Mouse (Mus musculus) forebrain, embryonic 14.5 days (tissue): ENCODE results near the gene Tars. TPM values are rescaled to one million over a fixed set of nuclear protein-coding genes. Genes with fewer than 3 reads are reported as not detected.

Experiments used
- ATAC-seq: fragments of 200-750 bp; cut with Nextera tagmentation; 2 replicates; pipeline ENCODE4 v1.8.0; 2017; ENCODE audit warnings: mild to moderate bottlenecking, moderate library complexity
- DNase-seq: peaks from one replicate; pipeline ENCODE4 v3.0.0-alpha.2; 2015; ENCODE audit warnings: low spot score
- H3K27ac ChIP-seq: fragments of 300-500 bp; sonication (generic); 2 replicates; pipeline ENCODE4 v1.5.1; 2014; ENCODE audit warnings: low read depth, mild to moderate bottlenecking, control low read depth, low read length, moderate library complexity
- H3K27me3 ChIP-seq: fragments of 300-500 bp; sonication (generic); replicated peaks from 2 replicates; pipeline ENCODE4 v1.6.1; 2014; ENCODE audit warnings: low read length, control low read depth, mixed read lengths; ENCODE audit not compliant: control insufficient read depth, insufficient read depth
- H3K36me3 ChIP-seq: fragments of 300-500 bp; sonication (generic); 2 replicates; pipeline ENCODE4 v1.6.1; 2014; ENCODE audit warnings: low read length, control low read depth; ENCODE audit not compliant: control insufficient read depth, insufficient read depth
- H3K4me1 ChIP-seq: fragments of 300-500 bp; sonication (generic); 2 replicates; pipeline ENCODE4 v1.6.1; 2014; ENCODE audit warnings: antibody characterized with exemption, low read length, control low read depth; ENCODE audit not compliant: control insufficient read depth, insufficient read depth
- H3K4me2 ChIP-seq: fragments of 300-500 bp; sonication (generic); 2 replicates; pipeline ENCODE4 v1.6.1; 2014; ENCODE audit warnings: mild to moderate bottlenecking, control low read depth, low read length
- H3K4me3 ChIP-seq: fragments of 300-500 bp; sonication (generic); 2 replicates; pipeline ENCODE4 v1.5.1; 2014; ENCODE audit warnings: low read depth, low read length, control low read depth
- H3K9ac ChIP-seq: fragments of 300-500 bp; sonication (generic); 2 replicates; pipeline ENCODE4 v1.6.1; 2014; ENCODE audit warnings: mild to moderate bottlenecking, low read length, control low read depth, moderate library complexity
- H3K9me3 ChIP-seq: fragments of 300-500 bp; sonication (generic); replicated peaks from 2 replicates; pipeline ENCODE4 v1.6.1; 2016; ENCODE audit warnings: low read length, control low read depth, mixed read lengths; ENCODE audit not compliant: control insufficient read depth
- WGBS: fragments of 180-500 bp; shearing (Covaris S2); extraction: QIAGEN DNeasy Blood & Tissue Kit; methylation state at CpG from one replicate; pipeline ENCODE4 v1.1.7; 2014; 5-methylcytosine and 5-hydroxymethylcytosine counted together
- polyA plus RNA-seq: library from polyadenylated mRNA; unstranded; fragments of >200 nt; fragmentation: Nextera tagmentation; extraction: Ambion mirVana; gene quantifications from 2 replicates; pipeline ENCODE4 v1.2.1, GENCODE M21; 2014

Gene Tars
- 53.6 and 58.4 TPM in 2 replicates for polyA plus RNA-seq

DNA sequence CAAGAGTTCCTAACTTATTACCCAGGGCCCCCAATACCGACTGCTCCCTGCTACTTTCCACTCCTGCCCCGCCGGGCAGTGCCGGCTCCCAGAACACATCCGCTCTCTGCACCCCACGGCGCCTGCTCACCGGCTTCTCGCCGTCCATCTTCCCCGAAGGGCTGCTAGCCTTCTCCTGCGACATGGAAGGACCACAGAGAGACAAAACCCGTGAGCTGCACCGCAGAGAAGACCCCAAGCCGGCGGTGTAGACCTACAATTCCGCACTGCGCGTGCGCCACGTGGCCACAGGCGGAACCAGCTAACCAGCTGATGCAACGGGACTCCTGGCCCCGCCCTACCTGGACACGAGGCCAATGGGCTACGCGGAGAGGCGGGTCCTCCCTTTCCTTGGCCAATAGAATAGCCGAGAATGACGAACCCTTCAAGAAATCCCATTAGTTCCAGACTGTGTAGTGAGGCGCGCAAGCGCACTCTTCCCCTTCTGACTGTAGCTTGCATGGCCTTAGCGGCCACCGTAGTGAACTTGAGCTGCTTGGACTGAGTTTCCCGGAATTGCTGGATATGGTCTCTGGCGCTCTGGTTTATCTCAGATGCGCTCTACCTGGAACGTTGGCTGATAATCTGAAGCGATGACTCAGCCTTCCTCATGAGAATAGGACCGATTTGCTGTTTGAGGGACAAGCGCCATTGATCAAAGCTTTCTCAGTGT lies at the start of gene Tars:
Gene Tars, minus strand, starts transcription at position 310 of the 712 bp plus-strand sequence.
- peak within 1 kb of the TSS; percentile 75 for H3K4me3 ChIP-seq
- no peaks in the 10 kb centered on the region for H3K27me3 ChIP-seq
- peak within 1 kb of the TSS; percentile 86 for H3K9ac ChIP-seq
- H3K4me1 ChIP-seq, result peaks cover 8% of the 10 kb centered on the region
- peak within 1 kb of the TSS; percentile 81 for H3K4me2 ChIP-seq
- no peak within 1 kb of the TSS for H3K27ac ChIP-seq
- peaks cover 16% of the 10 kb centered on the region; the same call in 1 of the 2 replicates for H3K36me3 ChIP-seq
- WGBS, result under 1% methylated on average over 41 of the region's 42 CpGs
- no peaks in the 10 kb centered on the region for H3K9me3 ChIP-seq
- peak; percentile 100 for DNase-seq
- peak; percentile 100 for ATAC-seq

DNA sequence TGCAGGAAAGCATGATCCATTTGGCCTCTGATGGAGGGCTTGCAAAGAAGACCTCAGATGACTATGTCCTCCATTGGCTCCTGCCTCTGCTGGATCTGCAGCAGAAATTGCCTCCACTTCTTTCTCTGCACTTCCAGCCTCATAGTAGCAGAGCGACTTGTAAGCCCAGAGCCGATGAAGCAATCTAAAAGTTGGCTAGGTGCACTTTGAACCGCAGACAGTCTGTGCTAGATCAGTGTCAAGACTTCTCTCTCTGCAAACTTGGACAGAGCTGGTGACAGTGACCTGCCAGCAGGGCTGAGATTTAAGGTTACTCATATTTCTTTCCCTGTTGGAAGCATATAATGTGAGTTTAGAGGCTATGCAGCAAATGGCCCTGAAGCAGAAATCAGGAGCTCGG lies 37.9 kb upstream of the Tars start:
- H3K9me3 ChIP-seq, result no peaks in the 10 kb centered on the region
- no peak overlapping the region for H3K9ac ChIP-seq
- ATAC-seq, result no peak
- no peaks in the 10 kb centered on the region for H3K27me3 ChIP-seq
- no peak overlapping the region for H3K4me3 ChIP-seq
- H3K4me1 ChIP-seq, result no peaks in the 10 kb centered on the region
- DNase-seq, result no peak
- 97% methylated on average over 4 of the region's 4 CpGs for WGBS
- H3K36me3 ChIP-seq, result no peaks in the 10 kb centered on the region
- no peak overlapping the region for H3K4me2 ChIP-seq
- no peak overlapping the region for H3K27ac ChIP-seq

DNA sequence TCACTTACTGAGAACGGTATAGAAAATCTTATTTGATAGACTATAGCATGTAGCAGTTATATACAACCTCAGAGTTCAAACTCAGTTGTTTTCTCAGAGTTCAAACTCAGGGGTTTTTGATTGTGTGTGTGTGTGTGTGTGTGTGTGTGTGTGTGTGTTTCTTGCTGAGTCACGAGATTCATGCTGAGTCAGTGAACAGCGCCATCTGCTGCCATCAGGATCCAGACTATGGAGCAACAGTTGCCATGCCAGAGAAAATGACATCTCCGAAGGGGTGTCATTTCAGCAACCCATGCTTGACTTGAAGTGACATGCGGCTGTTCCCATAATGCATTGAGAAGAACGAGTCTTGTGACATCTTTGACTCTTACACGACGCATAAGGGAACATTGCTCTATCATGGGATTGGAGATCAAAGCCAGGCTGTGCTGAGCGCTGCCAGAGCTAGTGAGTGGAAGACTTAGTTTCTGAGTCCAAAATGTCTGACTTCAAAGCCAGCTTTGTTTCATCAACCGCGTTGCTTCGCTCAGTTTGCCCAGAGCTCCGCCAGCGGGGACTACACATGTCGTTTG lies 37.3 kb upstream of the Tars start:
- Histone ChIP-seq H3K9ac (no peak overlapping the region), H3K36me3 (no peaks in the 10 kb centered on the region), H3K4me3 (no peak overlapping the region), H3K4me1 (no peaks in the 10 kb centered on the region), H3K4me2 (no peak overlapping the region), H3K27me3 (no peaks in the 10 kb centered on the region), H3K9me3 (no peaks in the 10 kb centered on the region), H3K27ac (no peak overlapping the region)
- ATAC-seq (no peak), DNase-seq (no peak)
- WGBS, result 94% methylated on average over 15 of the region's 15 CpGs

DNA sequence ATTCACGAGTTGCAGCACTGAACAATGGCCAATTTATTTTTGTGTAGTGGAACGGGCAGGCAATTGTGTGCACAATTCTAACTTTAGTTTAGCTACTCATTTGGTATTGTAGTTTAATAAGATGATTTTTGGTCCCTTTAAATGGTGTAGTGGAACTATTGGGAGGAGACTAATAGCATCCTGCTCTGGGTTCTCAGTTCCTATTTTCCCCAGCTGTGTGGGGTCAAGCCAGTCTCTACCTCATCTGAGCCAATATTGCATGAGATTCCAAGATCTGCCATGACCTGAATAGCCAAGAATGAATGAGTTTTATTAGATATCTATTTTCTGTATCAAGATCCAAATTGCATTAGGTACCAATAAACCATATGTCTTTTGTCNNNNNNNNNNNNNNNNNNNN lies 27.4 kb upstream of the Tars start:
- Histone ChIP-seq H3K9ac (no peak overlapping the region), H3K36me3 (no peaks in the 10 kb centered on the region), H3K27me3 (no peaks in the 10 kb centered on the region), H3K9me3 (no peaks in the 10 kb centered on the region), H3K4me2 (no peak overlapping the region), H3K4me3 (no peak overlapping the region), H3K4me1 (no peaks in the 10 kb centered on the region), H3K27ac (no peak overlapping the region)
- DNase-seq, result no peak
- ATAC-seq, result no peak
- WGBS, result 55% methylated on average over 2 of the region's 2 CpGs

DNA sequence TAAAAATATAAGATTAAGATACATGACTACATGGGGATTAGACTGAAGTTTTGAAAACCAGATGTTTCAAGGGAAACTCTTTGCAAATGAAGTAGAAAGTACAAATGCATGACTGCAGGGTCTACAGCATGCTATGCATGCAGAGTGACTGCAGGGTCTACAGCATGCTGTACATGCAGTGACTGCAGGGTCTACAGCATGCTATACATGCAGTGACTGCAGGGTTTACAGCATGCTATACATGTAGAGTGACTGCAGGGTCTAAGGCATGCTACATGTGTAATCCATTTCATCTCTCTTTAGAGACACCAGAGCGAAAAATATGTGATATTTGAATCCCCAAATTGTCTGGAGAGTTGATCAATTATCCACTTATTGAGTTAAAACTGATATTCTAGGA lies 14.0 kb upstream of the Tars start:
- Histone ChIP-seq H3K27ac (no peak overlapping the region), H3K36me3 (no peaks in the 10 kb centered on the region), H3K4me2 (no peak overlapping the region), H3K9me3 (no peaks in the 10 kb centered on the region), H3K4me1 (no peaks in the 10 kb centered on the region), H3K4me3 (no peak overlapping the region), H3K27me3 (no peaks in the 10 kb centered on the region), H3K9ac (no peak overlapping the region)
- 88% methylated on average over 1 of the region's 1 CpGs for whole genome bisulfite sequencing
- DNase-seq, result no peak
- ATAC-seq, result no peak

DNA sequence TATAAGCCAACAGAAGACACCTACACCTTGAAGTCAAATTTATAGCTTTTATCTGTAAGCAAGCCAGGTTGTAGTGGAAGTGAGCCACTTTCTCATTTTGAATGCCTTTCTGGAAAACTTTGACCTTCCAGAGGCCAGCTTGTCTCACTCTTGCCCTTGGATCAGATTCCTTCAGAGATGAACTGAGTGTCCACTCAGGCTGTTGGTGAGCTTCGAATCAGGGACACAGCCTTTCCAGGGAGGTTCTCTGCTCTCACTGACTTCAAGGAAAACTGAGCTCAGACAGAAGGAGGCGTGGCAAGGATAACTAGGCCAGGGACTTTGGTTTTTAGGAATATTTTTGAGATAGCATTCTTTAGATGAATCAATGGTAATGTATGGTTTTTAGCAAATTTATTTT lies 13.1 kb upstream of the Tars start:
- no peak overlapping the region for H3K4me2 ChIP-seq
- DNase-seq (no peak), ATAC-seq (no peak)
- WGBS, result 82% methylated on average over 2 of the region's 2 CpGs
- no peak overlapping the region for H3K4me3 ChIP-seq
- H3K9ac ChIP-seq, result no peak overlapping the region
- no peaks in the 10 kb centered on the region for H3K36me3 ChIP-seq
- no peaks in the 10 kb centered on the region for H3K27me3 ChIP-seq
- no peaks in the 10 kb centered on the region for H3K4me1 ChIP-seq
- H3K9me3 ChIP-seq, result no peaks in the 10 kb centered on the region
- H3K27ac ChIP-seq, result no peak overlapping the region

DNA sequence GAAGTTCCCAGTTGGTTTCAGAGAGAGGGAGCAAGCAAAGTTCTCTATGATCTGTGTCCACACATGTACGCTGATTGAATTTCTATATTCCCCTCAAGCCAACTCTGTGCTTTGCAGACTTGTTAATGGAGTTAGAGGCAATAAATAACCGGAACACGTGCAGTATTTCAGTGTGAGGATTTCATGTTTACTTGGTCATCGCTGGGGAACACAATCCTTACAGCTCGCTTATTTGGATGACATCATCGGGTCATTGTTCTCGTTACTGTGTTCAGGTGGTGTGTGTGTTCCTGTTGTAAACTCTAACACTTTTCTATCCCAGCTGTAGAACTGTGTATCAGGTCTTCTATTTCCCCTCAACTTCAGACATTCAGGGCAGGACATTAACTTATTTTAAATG lies 12.4 kb upstream of the Tars start:
- 73% methylated on average over 7 of the region's 7 CpGs for WGBS
- Histone ChIP-seq H3K27ac (no peak overlapping the region), H3K36me3 (no peaks in the 10 kb centered on the region), H3K27me3 (no peaks in the 10 kb centered on the region), H3K4me2 (no peak overlapping the region), H3K9me3 (no peaks in the 10 kb centered on the region), H3K9ac (no peak overlapping the region), H3K4me3 (no peak overlapping the region), H3K4me1 (no peaks in the 10 kb centered on the region)
- DNase-seq (no peak), ATAC-seq (no peak)

DNA sequence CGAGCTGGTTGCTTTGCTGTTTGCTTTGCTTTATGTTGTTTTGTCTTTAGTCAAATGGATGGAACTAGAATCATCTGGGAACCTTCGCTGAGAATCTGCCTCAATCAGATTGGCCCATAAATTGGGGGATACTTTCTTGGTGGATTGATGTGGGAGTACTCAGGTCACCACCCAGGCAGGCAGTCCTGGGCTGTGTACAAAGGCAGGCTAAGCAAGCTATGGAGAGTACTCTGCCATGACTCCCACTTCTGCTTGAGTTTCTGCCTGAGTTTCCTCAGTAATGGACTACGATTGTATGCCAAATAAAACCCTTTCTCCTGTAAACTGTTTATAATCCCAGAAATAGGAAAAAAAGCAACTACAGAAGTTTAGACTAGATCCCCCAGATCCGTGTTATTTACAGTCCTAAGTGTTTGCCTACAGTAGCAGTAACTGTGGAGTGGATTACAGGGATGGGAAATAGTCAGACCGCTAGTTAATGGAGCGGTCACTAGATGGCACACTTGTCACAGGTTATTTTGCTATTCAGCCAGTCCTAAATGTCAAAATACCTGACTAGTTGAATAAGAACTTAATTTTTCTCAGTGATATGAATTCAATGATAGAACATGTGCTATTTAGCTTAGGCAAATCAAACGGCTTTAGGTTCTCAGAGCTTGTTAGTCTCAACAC lies 8.8 kb upstream of the Tars start:
- Histone ChIP-seq H3K4me2 (no peak overlapping the region), H3K27me3 (no peaks in the 10 kb centered on the region), H3K9me3 (no peaks in the 10 kb centered on the region), H3K27ac (no peak overlapping the region), H3K4me1 (no peaks in the 10 kb centered on the region), H3K36me3 (no peaks in the 10 kb centered on the region), H3K4me3 (no peak overlapping the region), H3K9ac (no peak overlapping the region)
- WGBS, result 41% methylated on average over 7 of the region's 7 CpGs
- ATAC-seq (peak; percentile 75), DNase-seq (peak; percentile 74)

DNA sequence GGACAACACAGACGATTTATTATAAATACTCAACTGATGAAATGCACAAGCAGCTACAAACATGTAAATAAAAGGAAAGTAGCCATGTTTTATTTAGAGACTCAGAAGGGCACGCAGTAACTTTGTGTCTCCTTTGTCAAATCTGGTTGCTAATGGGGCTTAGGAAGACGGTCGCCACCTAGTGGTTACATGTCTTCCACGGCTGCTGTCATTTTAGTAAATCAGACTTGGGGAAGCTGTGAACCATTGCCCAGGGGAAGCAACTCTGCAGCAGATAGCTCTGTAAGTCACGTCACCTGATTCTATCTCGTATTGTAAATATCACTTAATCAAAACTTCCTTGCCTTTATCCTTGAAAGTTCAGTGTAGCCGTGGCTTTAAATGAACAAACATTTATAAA lies 7.9 kb upstream of the Tars start:
- ATAC-seq, result peak; percentile 57; the same call in 1 of the 2 replicates
- Histone ChIP-seq H3K36me3 (no peaks in the 10 kb centered on the region), H3K4me2 (no peak overlapping the region), H3K4me1 (no peaks in the 10 kb centered on the region), H3K9me3 (no peaks in the 10 kb centered on the region), H3K27ac (no peak overlapping the region), H3K27me3 (no peaks in the 10 kb centered on the region), H3K9ac (no peak overlapping the region), H3K4me3 (no peak overlapping the region)
- WGBS, result 17% methylated on average over 8 of the region's 8 CpGs
- DNase-seq, result peak; percentile 90
